Mouse (Mus musculus) liver, embryonic 15.5 days (tissue): Measurements from ENCODE around the gene Slu7. TPM values are rescaled to one million over a fixed set of nuclear protein-coding genes. Genes with fewer than 3 reads are reported as not detected.
A peak's percentile ranks its signal among the peaks of the same experiment; 100 is the strongest.

Experiments used
- ATAC-seq: fragments of 200-750 bp; cut with Nextera tagmentation; 2 replicates; pipeline ENCODE4 v1.8.0; 2017; ENCODE audit warnings: moderate number of reproducible peaks, mild to moderate bottlenecking, moderate library complexity; ENCODE audit not compliant: insufficient read depth
- H3K27ac ChIP-seq: fragments of 300-500 bp; sonication (generic); replicated peaks from 2 replicates; pipeline ENCODE4 v1.5.1; 2015; ENCODE audit warnings: mild to moderate bottlenecking, inconsistent platforms
- H3K27me3 ChIP-seq: fragments of 300-500 bp; sonication (generic); 2 replicates; pipeline ENCODE4 v1.6.1; 2015; ENCODE audit warnings: mild to moderate bottlenecking, inconsistent platforms
- H3K36me3 ChIP-seq: fragments of 300-500 bp; sonication (generic); replicated peaks from 2 replicates; pipeline ENCODE4 v1.6.1; 2015; ENCODE audit warnings: moderate library complexity, mild to moderate bottlenecking, inconsistent platforms
- H3K4me1 ChIP-seq: fragments of 300-500 bp; sonication (generic); replicated peaks from 2 replicates; pipeline ENCODE4 v1.6.1; 2015; ENCODE audit warnings: inconsistent platforms
- H3K4me2 ChIP-seq: fragments of 300-500 bp; sonication (generic); 2 replicates; pipeline ENCODE4 v1.6.1; 2015; ENCODE audit warnings: moderate library complexity, mild to moderate bottlenecking, inconsistent platforms
- H3K4me3 ChIP-seq: fragments of 300-500 bp; sonication (generic); replicated peaks from 2 replicates; pipeline ENCODE4 v1.5.1; 2015; ENCODE audit warnings: mild to moderate bottlenecking, inconsistent platforms
- H3K9ac ChIP-seq: fragments of 300-500 bp; sonication (generic); 2 replicates; pipeline ENCODE4 v1.6.1; 2015; ENCODE audit warnings: moderate library complexity, mild to moderate bottlenecking, inconsistent platforms
- H3K9me3 ChIP-seq: fragments of 300-500 bp; sonication (generic); replicated peaks from 2 replicates; pipeline ENCODE4 v1.6.1; 2016; ENCODE audit warnings: inconsistent platforms
- WGBS: fragments of 180-500 bp; shearing (Covaris S2); methylation state at CpG from one replicate; pipeline ENCODE4 v1.1.7; 2015; ENCODE audit warnings: mixed read lengths; ENCODE audit not compliant: insufficient replicate concordance; 5-methylcytosine and 5-hydroxymethylcytosine counted together
- polyA plus RNA-seq: library from polyadenylated mRNA; unstranded; fragments of >200 nt; fragmentation: Nextera tagmentation; extraction: Ambion mirVana; gene quantifications from 2 replicates; pipeline ENCODE4 v1.2.1, GENCODE M21; 2015

The Slu7 gene
- polyA plus RNA-seq, result 21.9 and 24.5 TPM in 2 replicates

- peak; percentile 82 for ATAC-seq
- H3K36me3 ChIP-seq, result peaks cover 12% of the 10 kb centered on the region
- H3K27ac ChIP-seq, result peak within 1 kb of the TSS; percentile 69
- peak within 1 kb of the TSS; percentile 75 for H3K4me2 ChIP-seq
- 7% methylated on average over 38 of the region's 38 CpGs for WGBS
- peaks cover 18% of the 10 kb centered on the region for H3K4me1 ChIP-seq
- no peaks in the 10 kb centered on the region for H3K9me3 ChIP-seq
- H3K9ac ChIP-seq, result peak within 1 kb of the TSS; percentile 74
- H3K27me3 ChIP-seq, result no peaks in the 10 kb centered on the region
- peak within 1 kb of the TSS; percentile 90 for H3K4me3 ChIP-seq
Observed at GRCm38 (mm10) chr11:43433254-43434023, at the start of gene Slu7. Slu7 (plus strand) TSS chr11:43433744.

GRCm38 (mm10) chr11:43385055-43385649 is 48.4 kb upstream of the Slu7 start:
- ATAC-seq, result peak; percentile 74
- Histone ChIP-seq H3K36me3 (no peaks in the 10 kb centered on the region), H3K4me1 (no peaks in the 10 kb centered on the region), H3K27ac (peak overlapping the region; percentile 62), H3K4me3 (peak overlapping the region; percentile 26), H3K4me2 (peak overlapping the region; percentile 58), H3K27me3 (peaks cover 20% of the 10 kb centered on the region), H3K9ac (no peak overlapping the region), H3K9me3 (no peaks in the 10 kb centered on the region)
- 4% methylated on average over 18 of the region's 18 CpGs for WGBS

DNA sequence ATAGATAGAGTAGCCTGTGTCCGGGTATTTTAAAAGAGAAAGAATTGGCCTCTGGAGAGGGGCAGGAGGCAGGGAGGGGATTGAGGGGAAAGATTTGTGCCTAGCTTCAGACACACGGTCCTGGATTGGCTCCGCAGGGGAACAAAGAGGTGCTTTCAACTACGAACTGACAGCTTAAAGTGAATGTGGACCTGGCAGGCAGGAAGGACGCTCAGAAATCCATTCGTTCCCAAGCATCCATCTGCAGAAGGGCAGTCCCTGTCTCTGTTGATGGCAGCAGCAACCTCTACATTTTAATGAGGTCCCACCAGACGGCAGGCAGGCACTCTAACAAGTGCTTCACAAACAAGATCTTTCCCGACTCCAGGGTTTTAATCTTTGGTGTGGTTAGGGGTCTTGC is 47.8 kb upstream of the Slu7 start:
- no peak for ATAC-seq
- Histone ChIP-seq H3K9me3 (no peaks in the 10 kb centered on the region), H3K27ac (no peak overlapping the region), H3K4me2 (peak overlapping the region; percentile 58), H3K4me3 (0 out of 2 replicates have a peak overlapping the region, but pooled peaks have one; percentile 26), H3K27me3 (peaks cover 20% of the 10 kb centered on the region), H3K36me3 (no peaks in the 10 kb centered on the region), H3K9ac (no peak overlapping the region), H3K4me1 (no peaks in the 10 kb centered on the region)
- WGBS, result 13% methylated on average over 8 of the region's 8 CpGs

GRCm38 (mm10) chr11:43387004-43387880 is 46.3 kb upstream of the Slu7 start:
- 72% methylated on average over 14 of the region's 14 CpGs for whole genome bisulfite sequencing

GRCm38 (mm10) chr11:43388122-43389097 is 45.1 kb upstream of the Slu7 start:
- Histone ChIP-seq H3K4me3 (no peak overlapping the region), H3K4me2 (no peak overlapping the region), H3K27ac (no peak overlapping the region), H3K36me3 (no peaks in the 10 kb centered on the region), H3K27me3 (peaks cover 20% of the 10 kb centered on the region), H3K9me3 (no peaks in the 10 kb centered on the region), H3K4me1 (no peaks in the 10 kb centered on the region), H3K9ac (no peak overlapping the region)
- 66% methylated on average over 21 of the region's 21 CpGs for WGBS
- no peak for ATAC-seq

More at GRCm38 (mm10) chr11:43387004-43387880, 46.3 kb upstream of the Slu7 start:
- no peak overlapping the region for H3K9ac ChIP-seq
- no peaks in the 10 kb centered on the region for H3K4me1 ChIP-seq
- H3K4me3 ChIP-seq, result no peak overlapping the region
- H3K36me3 ChIP-seq, result no peaks in the 10 kb centered on the region
- H3K27ac ChIP-seq, result no peak overlapping the region
- ATAC-seq, result no peak
- peaks cover 20% of the 10 kb centered on the region for H3K27me3 ChIP-seq
- no peaks in the 10 kb centered on the region for H3K9me3 ChIP-seq
- no peak overlapping the region for H3K4me2 ChIP-seq

- WGBS, result 67% methylated on average over 7 of the region's 7 CpGs
- no peak for ATAC-seq
- H3K4me3 ChIP-seq, result no peak overlapping the region
- no peak overlapping the region for H3K4me2 ChIP-seq
- no peaks in the 10 kb centered on the region for H3K9me3 ChIP-seq
- no peaks in the 10 kb centered on the region for H3K36me3 ChIP-seq
- H3K27me3 ChIP-seq, result peaks cover 20% of the 10 kb centered on the region
- no peaks in the 10 kb centered on the region for H3K4me1 ChIP-seq
- no peak overlapping the region for H3K9ac ChIP-seq
- H3K27ac ChIP-seq, result no peak overlapping the region
Observed at GRCm38 (mm10) chr11:43389118-43389517, 44.4 kb upstream of the Slu7 start.

GRCm38 (mm10) chr11:43392757-43393156 is 40.8 kb upstream of the Slu7 start:
- H3K4me2 ChIP-seq, result no peak overlapping the region
- 23% methylated on average over 2 of the region's 2 CpGs for WGBS
- H3K9me3 ChIP-seq, result no peaks in the 10 kb centered on the region
- no peak overlapping the region for H3K27ac ChIP-seq
- no peaks in the 10 kb centered on the region for H3K27me3 ChIP-seq
- H3K36me3 ChIP-seq, result no peaks in the 10 kb centered on the region
- no peak overlapping the region for H3K9ac ChIP-seq
- H3K4me3 ChIP-seq, result no peak overlapping the region
- no peaks in the 10 kb centered on the region for H3K4me1 ChIP-seq
- ATAC-seq, result no peak

GRCm38 (mm10) chr11:43393325-43393724 is 40.2 kb upstream of the Slu7 start:
- no peak for ATAC-seq
- Histone ChIP-seq H3K9me3 (no peaks in the 10 kb centered on the region), H3K36me3 (no peaks in the 10 kb centered on the region), H3K27ac (no peak overlapping the region), H3K9ac (no peak overlapping the region), H3K4me1 (no peaks in the 10 kb centered on the region), H3K27me3 (no peaks in the 10 kb centered on the region), H3K4me3 (no peak overlapping the region), H3K4me2 (no peak overlapping the region)
- WGBS, result 69% methylated on average over 4 of the region's 4 CpGs

DNA sequence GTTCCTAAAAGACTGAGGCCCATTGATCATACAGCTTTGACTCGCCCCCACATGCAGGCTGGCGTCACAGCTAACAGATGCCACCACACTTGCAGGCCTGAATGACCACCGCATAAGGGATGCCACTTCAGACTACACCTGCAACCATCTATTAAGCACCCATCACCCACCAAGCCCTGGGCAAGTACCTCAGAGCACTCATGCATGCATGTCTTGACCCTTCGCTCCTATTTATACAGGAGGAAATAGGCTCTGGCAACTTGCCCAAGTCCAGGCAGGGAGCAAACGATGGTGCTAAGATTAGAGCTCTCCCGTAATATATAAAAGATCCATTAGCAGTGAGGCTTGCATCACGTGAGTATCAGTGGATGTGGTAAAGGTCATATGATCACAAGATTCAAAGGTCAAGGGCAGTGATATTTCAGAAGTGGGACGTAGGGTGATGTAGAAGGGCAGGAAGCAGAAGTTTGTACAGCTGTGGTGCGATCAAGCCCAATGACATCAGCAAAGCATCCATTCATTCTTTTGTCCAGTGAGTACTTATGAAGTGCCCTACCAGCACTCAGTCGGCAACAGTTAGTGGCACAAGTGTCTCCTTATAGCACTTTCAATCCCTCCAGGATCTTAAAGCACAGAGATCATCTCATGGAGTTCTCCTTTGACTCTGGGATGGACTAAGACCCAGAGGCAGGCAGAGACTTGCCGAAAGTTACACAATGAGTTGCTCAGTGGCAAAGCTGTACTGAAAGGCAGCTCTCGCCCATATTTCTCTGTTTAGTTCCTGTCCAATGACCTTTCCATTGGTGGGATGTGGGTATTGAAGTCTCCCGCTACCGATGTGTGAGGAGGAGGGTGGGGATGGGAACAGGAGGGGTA is 38.2 kb upstream of the Slu7 start:
- no peaks in the 10 kb centered on the region for H3K4me1 ChIP-seq
- H3K36me3 ChIP-seq, result no peaks in the 10 kb centered on the region
- H3K9ac ChIP-seq, result no peak overlapping the region
- H3K4me3 ChIP-seq, result no peak overlapping the region
- no peak overlapping the region for H3K27ac ChIP-seq
- H3K27me3 ChIP-seq, result no peaks in the 10 kb centered on the region
- 60% methylated on average over 14 of the region's 14 CpGs for WGBS
- no peak for ATAC-seq
- H3K9me3 ChIP-seq, result no peaks in the 10 kb centered on the region
- no peak overlapping the region for H3K4me2 ChIP-seq
